Mouse (Mus musculus) adrenal gland, adult 18-20 months (tissue): ENCODE results near the gene Osbpl7. TPM values are rescaled to one million over a fixed set of nuclear protein-coding genes. Genes with fewer than 3 reads are reported as not detected.
A peak's percentile ranks its signal among the peaks of the same experiment; 100 is the strongest.

Experiments
- DNase-seq, 2 experiments: peaks; one replicate each; pipeline ENCODE4 v3.0.0; 2021 to 2022; ENCODE audit warnings: low spot score in 2 of 2
- total RNA-seq, 2 experiments: library from RNA; stranded (reverse); gene quantifications; 1 replicate in 1 of 2; 2 replicates in 1 of 2; pipeline ENCODE4 v1.2.3; 2021

Osbpl7 gene
- total RNA-seq, 2 experiments from 2014 or later, result 5.2 to 6.6 TPM

- no peak for DNase-seq
Measured at GRCm38 (mm10) chr11:97038881-97039280, 11.5 kb upstream of the Osbpl7 start.

- DNase-seq, result no peak
Measured at GRCm38 (mm10) chr11:97040301-97041021, 10.0 kb upstream of the Osbpl7 start.

- DNase-seq, result peak; percentile 85 to 92
Measured at GRCm38 (mm10) chr11:97041022-97041899, 9.2 kb upstream of the Osbpl7 start, which contains the start of the genes Lrrc46 and Mrpl10. Gene Lrrc46 (minus strand): TSS chr11:97041407. Gene Mrpl10 (plus strand): TSS chr11:97041560.

GRCm38 (mm10) chr11:97044902-97045301 lies 5.5 kb upstream of the Osbpl7 start:
- no peak for DNase-seq

- no peak for DNase-seq
Measured at GRCm38 (mm10) chr11:97045861-97046260, 4.6 kb upstream of the Osbpl7 start.

- peak in 1 of 2 experiments; percentile 41 for DNase-seq
Measured at GRCm38 (mm10) chr11:97048090-97048650, 2.3 kb upstream of the Osbpl7 start.

- no peak for DNase-seq
Measured at GRCm38 (mm10) chr11:97049492-97050085, 839 bp upstream of the Osbpl7 start.

- DNase-seq, result no peak
Measured at GRCm38 (mm10) chr11:97050944-97051586, 637 bp downstream of the Osbpl7 start.

- no peak for DNase-seq
Measured at GRCm38 (mm10) chr11:97052219-97052646, 1.8 kb downstream of the Osbpl7 start.

- DNase-seq, result no peak
Measured at GRCm38 (mm10) chr11:97063274-97063920, 13.0 kb downstream of the Osbpl7 start.

GRCm38 (mm10) chr11:97063921-97064295 lies 13.5 kb downstream of the Osbpl7 start:
- DNase-seq, result no peak

- DNase-seq, result no peak
Measured at GRCm38 (mm10) chr11:97065538-97066295, 15.3 kb downstream of the Osbpl7 start.

GRCm38 (mm10) chr11:97066656-97067360 lies 16.4 kb downstream of the Osbpl7 start:
- DNase-seq, result no peak

- no peak for DNase-seq
Measured at GRCm38 (mm10) chr11:97069333-97069732, 18.9 kb downstream of the Osbpl7 start.

- no peak for DNase-seq
Measured at GRCm38 (mm10) chr11:97069770-97070169, 19.3 kb downstream of the Osbpl7 start.

GRCm38 (mm10) chr11:97071129-97071528 lies 20.7 kb downstream of the Osbpl7 start:
- DNase-seq, result no peak

GRCm38 (mm10) chr11:97072533-97072932 lies 22.1 kb downstream of the Osbpl7 start:
- DNase-seq, result no peak

GRCm38 (mm10) chr11:97074235-97074634 lies 23.8 kb downstream of the Osbpl7 start:
- no peak for DNase-seq

- DNase-seq, result no peak
Measured at GRCm38 (mm10) chr11:97078751-97079150, 28.3 kb downstream of the Osbpl7 start.
